Mouse (Mus musculus) liver, postnatal 0 days (tissue): ENCODE measurements around the gene Gm20388.

Experiments used
- CTCF ChIP-seq: sonication (generic); IDR thresholded peaks from 2 replicates; pipeline ENCODE4 v1.5.1; 2016; ENCODE audit warnings: antibody characterized with exemption, low read depth
- EP300 ChIP-seq: IDR thresholded peaks from 2 replicates; pipeline ENCODE4 v1.6.1; 2016; ENCODE audit warnings: antibody characterized with exemption, low read depth, mild to moderate bottlenecking

DNA sequence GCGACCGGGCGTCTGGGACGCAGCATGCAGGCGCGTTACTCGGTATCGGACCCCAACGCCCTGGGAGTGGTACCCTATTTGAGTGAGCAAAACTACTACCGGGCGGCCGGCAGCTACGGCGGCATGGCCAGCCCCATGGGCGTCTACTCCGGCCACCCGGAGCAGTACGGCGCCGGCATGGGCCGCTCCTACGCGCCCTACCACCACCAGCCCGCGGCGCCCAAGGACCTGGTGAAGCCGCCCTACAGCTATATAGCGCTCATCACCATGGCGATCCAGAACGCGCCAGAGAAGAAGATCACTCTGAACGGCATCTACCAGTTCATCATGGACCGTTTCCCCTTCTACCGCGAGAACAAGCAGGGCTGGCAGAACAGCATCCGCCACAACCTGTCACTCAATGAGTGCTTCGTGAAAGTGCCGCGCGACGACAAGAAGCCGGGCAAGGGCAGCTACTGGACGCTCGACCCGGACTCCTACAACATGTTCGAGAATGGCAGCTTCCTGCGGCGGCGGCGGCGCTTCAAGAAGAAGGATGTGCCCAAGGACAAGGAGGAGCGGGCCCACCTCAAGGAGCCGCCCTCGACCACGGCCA is 1206.0 kb downstream of the Gm20388 start:
- TF ChIP-seq EP300 (no peak), CTCF (no peak)
